Mouse (Mus musculus) liver, adult 2 months (tissue): ENCODE measurements at regions not wholly inside any gene's neighbourhood (a gene's known extent, or its start where the extent isn't known, plus 50 kb on each side); places are given as distances from the start of the nearest gene placed in this dataset.
"Not testable (repeated sequence)": the region's sequence is repeated elsewhere in the genome, so short reads cannot be mapped to it uniquely, and the experiment has no call there.

ENCODE experiments used
- CTCF ChIP-seq: fragments of 200-500 bp; IDR thresholded peaks from 2 replicates; pipeline ENCODE4 v1.5.1; 2011; ENCODE audit warnings: low read depth, low read length, control low read depth
- POLR2A ChIP-seq: fragments of 200-500 bp; IDR thresholded peaks from 2 replicates; pipeline ENCODE4 v1.6.1; 2011; ENCODE audit warnings: low read length, control low read depth; ENCODE audit not compliant: insufficient read depth; ENCODE audit errors: extremely low read depth

DNA sequence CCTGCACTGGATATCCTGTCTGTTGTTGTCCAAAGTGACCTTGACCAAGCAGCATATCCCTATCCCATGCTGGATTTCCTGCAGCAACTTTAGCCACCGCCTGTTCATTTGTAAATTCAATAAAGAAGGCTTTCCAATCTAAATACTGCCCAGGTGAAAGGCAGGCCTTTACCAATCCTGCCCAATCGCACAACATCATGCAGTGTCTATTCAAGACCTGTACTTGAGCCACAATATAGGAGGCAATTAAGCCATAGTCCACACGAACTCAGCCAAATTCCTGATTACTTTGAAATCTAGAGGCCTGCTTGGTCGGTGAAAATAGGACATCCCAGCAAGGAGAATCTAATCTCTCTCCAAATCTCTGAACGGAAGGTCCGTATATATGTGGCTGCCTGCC is 95.8 kb upstream of the Vmn1r2 start:
- not testable (repeated sequence) for TF ChIP-seq CTCF, POLR2A
